Mouse (Mus musculus): ENCODE measurements around the gene Alad. TPM values are rescaled to one million over a fixed set of nuclear protein-coding genes. Genes with fewer than 3 reads are reported as not detected.

The Alad gene
- 107 and 108 TPM in 2 replicates for polyA plus RNA-seq (2014; fragmentation: Nextera tagmentation; extraction: Ambion mirVana)

DNA sequence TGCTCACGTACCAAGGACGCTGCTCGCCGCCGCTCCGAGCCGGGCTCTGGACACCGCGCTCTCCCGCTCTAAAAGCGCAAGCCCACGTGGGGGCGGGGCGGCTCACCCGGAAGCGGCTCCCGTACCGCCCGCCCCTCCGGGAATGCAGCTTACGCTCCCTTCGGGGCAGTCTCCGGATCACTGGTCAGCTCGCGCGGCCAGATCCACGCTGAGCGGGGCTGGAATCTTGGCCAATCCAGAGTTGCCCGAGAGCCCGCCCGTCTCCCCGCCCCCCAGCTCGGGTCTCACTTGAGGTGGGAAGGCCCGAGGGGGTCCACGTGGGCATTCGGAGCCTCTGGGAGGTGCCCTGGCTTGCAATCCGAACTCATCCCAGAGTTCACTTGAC lies at the start of gene Alad:
Gene Alad (minus strand): TSS at position 70 of the 385 bp plus-strand sequence.
- peak within 1 kb of the TSS; percentile 83 for H3K9ac ChIP-seq (ENCODE audit: low read depth, low read length)
- H3K27ac ChIP-seq (ENCODE audit: low read depth, low read length) = peak within 1 kb of the TSS; percentile 85
- H3K4me3 ChIP-seq (ENCODE audit: low read length) = peak within 1 kb of the TSS; percentile 80
- H3K9me3 ChIP-seq (ENCODE audit: control insufficient read depth, low read length) = no peaks in the 10 kb centered on the region
- WGBS = under 1% methylated on average over 37 of the region's 37 CpGs
- H3K4me2 ChIP-seq (replicated peaks; ENCODE audit: low read depth, low read length) = peak within 1 kb of the TSS; percentile 58
- peaks cover 15% of the 10 kb centered on the region; the same call in 1 of the 2 replicates for H3K36me3 ChIP-seq (ENCODE audit: control insufficient read depth, insufficient read depth, low read length)
- no peaks in the 10 kb centered on the region for H3K27me3 ChIP-seq (ENCODE audit: control insufficient read depth, insufficient read depth, low read length)
- H3K4me1 ChIP-seq (ENCODE audit: control insufficient read depth, insufficient read depth, low read length) = peaks cover 35% of the 10 kb centered on the region
- peak; percentile 92 for ATAC-seq (ENCODE audit: low FRiP score, low TSS enrichment)

DNA sequence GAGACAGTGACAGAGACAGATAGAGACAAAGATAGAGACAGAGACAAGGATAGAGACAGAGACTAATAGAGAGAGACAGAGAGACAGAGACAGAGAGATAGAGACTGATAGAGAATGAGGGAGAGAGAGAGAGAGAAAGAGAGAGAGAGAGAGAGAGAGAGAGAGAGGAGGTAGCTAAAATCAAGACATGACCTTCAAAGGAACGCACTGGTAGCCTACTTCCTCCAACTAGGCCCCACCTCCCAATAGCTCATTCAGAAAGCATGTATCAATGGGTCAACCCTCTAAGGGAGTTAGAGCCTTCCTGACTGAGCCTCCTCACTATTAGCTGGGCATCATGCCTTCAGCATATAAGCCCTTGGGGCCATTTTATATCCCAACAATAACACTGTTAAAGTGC lies 48.6 kb upstream of the Alad start:
- Histone ChIP-seq H3K4me2 (replicated peaks; ENCODE audit: low read depth, low read length) (no peak overlapping the region), H3K36me3 (ENCODE audit: control insufficient read depth, insufficient read depth, low read length) (no peaks in the 10 kb centered on the region), H3K4me1 (ENCODE audit: control insufficient read depth, insufficient read depth, low read length) (0 out of 2 replicates have a peak, but pooled peaks cover 3% of the 10 kb centered on the region), H3K9ac (ENCODE audit: low read depth, low read length) (no peak overlapping the region), H3K27me3 (ENCODE audit: control insufficient read depth, insufficient read depth, low read length) (no peaks in the 10 kb centered on the region), H3K9me3 (ENCODE audit: control insufficient read depth, low read length) (no peaks in the 10 kb centered on the region; the same call in 1 of the 2 replicates), H3K4me3 (ENCODE audit: low read length) (no peak overlapping the region), H3K27ac (ENCODE audit: low read depth, low read length) (no peak overlapping the region)
- no peak for ATAC-seq (ENCODE audit: low FRiP score, low TSS enrichment)
- WGBS = 62% methylated on average over 1 of the region's 1 CpGs

DNA sequence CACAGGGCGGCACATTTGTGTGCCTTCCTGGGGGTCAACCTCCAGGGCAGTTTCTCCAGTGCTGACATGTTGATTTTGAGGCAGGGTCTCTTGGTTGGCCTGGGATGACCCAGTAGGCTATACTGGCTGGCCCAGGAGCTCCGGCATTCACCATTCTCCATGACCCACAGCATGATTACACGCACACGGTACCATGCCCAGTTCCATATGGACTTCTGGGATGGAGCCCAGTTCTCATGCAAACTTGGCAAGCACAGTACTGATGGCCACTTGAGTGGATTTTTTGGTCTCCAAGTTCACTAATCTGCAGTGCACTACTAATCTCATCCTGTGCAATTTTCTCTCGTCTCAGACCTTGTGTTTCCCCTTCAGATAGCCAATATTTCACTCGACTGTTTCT lies 48.0 kb upstream of the Alad start:
- H3K27me3 ChIP-seq (ENCODE audit: control insufficient read depth, insufficient read depth, low read length) = no peaks in the 10 kb centered on the region
- H3K9me3 ChIP-seq (ENCODE audit: control insufficient read depth, low read length) = no peaks in the 10 kb centered on the region
- H3K4me1 ChIP-seq (ENCODE audit: control insufficient read depth, insufficient read depth, low read length) = 0 out of 2 replicates have a peak, but pooled peaks cover 3% of the 10 kb centered on the region
- no peak overlapping the region for H3K4me2 ChIP-seq (replicated peaks; ENCODE audit: low read depth, low read length)
- 88% methylated on average over 6 of the region's 6 CpGs for WGBS
- no peak for ATAC-seq (ENCODE audit: low FRiP score, low TSS enrichment)
- no peak overlapping the region for H3K27ac ChIP-seq (ENCODE audit: low read depth, low read length)
- H3K4me3 ChIP-seq (ENCODE audit: low read length) = no peak overlapping the region
- no peaks in the 10 kb centered on the region for H3K36me3 ChIP-seq (ENCODE audit: control insufficient read depth, insufficient read depth, low read length)
- no peak overlapping the region for H3K9ac ChIP-seq (ENCODE audit: low read depth, low read length)

DNA sequence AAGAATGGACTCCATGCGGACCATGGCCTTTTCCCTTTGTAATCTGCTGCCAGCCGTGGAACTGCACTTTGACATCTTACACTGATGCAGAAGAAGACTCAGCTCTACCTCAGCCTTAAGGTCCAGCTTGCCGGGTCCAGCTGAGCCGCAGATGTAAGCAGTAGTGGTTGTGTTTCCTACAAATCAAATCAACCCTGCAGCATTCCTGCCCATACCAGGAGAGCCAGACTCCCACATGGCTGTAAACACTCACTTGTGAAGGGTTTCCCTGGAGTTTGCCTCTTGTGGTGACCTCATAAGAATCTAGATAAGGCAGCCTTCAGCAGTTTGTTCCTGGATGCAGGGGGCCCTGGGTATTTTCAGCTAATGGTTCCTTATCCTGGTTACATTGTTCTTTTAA lies 46.8 kb upstream of the Alad start:
- H3K27ac ChIP-seq (ENCODE audit: low read depth, low read length) = no peak overlapping the region
- WGBS = 57% methylated on average over 4 of the region's 4 CpGs
- ATAC-seq (ENCODE audit: low FRiP score, low TSS enrichment) = 0 out of 2 replicates have a peak, but pooled peaks have one; percentile 17

GRCm38 (mm10) chr4:62562006-62562405 lies 42.3 kb upstream of the Alad start:
- Histone ChIP-seq H3K4me2 (replicated peaks; ENCODE audit: low read depth, low read length) (no peak overlapping the region), H3K27ac (ENCODE audit: low read depth, low read length) (no peak overlapping the region), H3K9me3 (ENCODE audit: control insufficient read depth, low read length) (no peaks in the 10 kb centered on the region), H3K36me3 (ENCODE audit: control insufficient read depth, insufficient read depth, low read length) (no peaks in the 10 kb centered on the region), H3K27me3 (ENCODE audit: control insufficient read depth, insufficient read depth, low read length) (no peaks in the 10 kb centered on the region), H3K4me1 (ENCODE audit: control insufficient read depth, insufficient read depth, low read length) (0 out of 2 replicates have a peak, but pooled peaks cover 3% of the 10 kb centered on the region), H3K4me3 (ENCODE audit: low read length) (no peak overlapping the region), H3K9ac (ENCODE audit: low read depth, low read length) (no peak overlapping the region)
- 62% methylated on average over 4 of the region's 4 CpGs for WGBS
- ATAC-seq (ENCODE audit: low FRiP score, low TSS enrichment) = no peak

More for the DNA sequence above, 46.8 kb upstream of the Alad start:
- H3K27me3 ChIP-seq (ENCODE audit: control insufficient read depth, insufficient read depth, low read length) = no peaks in the 10 kb centered on the region
- no peak overlapping the region for H3K4me3 ChIP-seq (ENCODE audit: low read length)
- no peaks in the 10 kb centered on the region for H3K9me3 ChIP-seq (ENCODE audit: control insufficient read depth, low read length)
- H3K4me1 ChIP-seq (ENCODE audit: control insufficient read depth, insufficient read depth, low read length) = 0 out of 2 replicates have a peak, but pooled peaks cover 3% of the 10 kb centered on the region
- H3K36me3 ChIP-seq (ENCODE audit: control insufficient read depth, insufficient read depth, low read length) = no peaks in the 10 kb centered on the region
- no peak overlapping the region for H3K4me2 ChIP-seq (replicated peaks; ENCODE audit: low read depth, low read length)
- H3K9ac ChIP-seq (ENCODE audit: low read depth, low read length) = no peak overlapping the region

DNA sequence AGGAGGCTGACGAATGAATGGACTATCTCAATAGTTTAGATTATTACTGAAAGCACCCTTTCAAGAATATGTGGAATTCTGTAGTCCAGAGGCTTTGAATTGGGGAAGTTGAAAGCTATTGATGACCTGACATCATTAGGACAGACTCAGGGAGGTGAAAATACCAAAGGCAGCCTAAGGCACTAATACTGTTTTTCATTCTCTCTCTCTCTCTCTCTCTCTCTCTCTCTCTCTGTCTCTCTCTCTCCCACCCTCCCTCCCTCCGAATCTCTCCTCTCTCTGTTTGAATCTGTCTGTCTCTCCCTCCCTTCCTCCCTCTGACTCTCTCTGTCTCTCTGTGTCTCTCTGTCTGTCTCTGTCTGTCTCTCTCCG lies 41.9 kb upstream of the Alad start:
- 0 out of 2 replicates have a peak, but pooled peaks cover 3% of the 10 kb centered on the region for H3K4me1 ChIP-seq (ENCODE audit: control insufficient read depth, insufficient read depth, low read length)
- H3K4me2 ChIP-seq (replicated peaks; ENCODE audit: low read depth, low read length) = no peak overlapping the region
- ATAC-seq (ENCODE audit: low FRiP score, low TSS enrichment) = no peak
- H3K27ac ChIP-seq (ENCODE audit: low read depth, low read length) = no peak overlapping the region
- H3K9me3 ChIP-seq (ENCODE audit: control insufficient read depth, low read length) = no peaks in the 10 kb centered on the region
- no peak overlapping the region for H3K4me3 ChIP-seq (ENCODE audit: low read length)
- H3K9ac ChIP-seq (ENCODE audit: low read depth, low read length) = no peak overlapping the region
- 66% methylated on average over 3 of the region's 3 CpGs for WGBS
- H3K27me3 ChIP-seq (ENCODE audit: control insufficient read depth, insufficient read depth, low read length) = no peaks in the 10 kb centered on the region
- H3K36me3 ChIP-seq (ENCODE audit: control insufficient read depth, insufficient read depth, low read length) = no peaks in the 10 kb centered on the region

DNA sequence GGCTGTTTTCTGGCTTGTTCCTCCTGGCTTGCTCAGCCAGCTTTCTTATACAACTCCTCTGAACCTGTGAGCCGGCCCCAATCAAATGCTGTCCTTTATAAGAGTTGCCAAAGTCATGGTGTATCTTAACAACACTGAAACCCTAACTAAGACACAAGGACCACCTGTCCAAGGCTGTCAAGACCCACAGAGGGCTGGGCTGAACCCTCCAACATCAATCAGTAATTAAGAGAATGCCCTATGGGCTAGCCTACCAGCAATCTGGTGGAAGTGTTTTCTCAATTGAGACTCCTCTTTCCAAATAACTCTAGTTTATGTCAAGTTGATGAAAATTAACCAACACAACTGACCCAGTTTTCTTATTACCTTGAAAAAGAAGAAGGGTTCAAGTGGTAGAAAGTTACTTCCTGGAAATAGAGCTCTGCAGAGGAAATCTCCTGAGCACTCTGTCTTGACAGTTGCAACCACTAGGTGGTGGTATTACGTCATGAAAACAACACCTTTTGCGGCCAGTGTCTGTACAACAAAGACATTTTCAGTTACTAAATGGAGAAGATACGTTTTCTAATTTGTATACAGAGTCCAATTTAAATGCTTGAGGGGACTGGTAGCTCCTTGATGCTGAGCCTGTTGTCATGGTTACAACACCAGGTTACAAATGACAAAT lies 41.4 kb upstream of the Alad start:
- ATAC-seq (ENCODE audit: low FRiP score, low TSS enrichment) = 0 out of 2 replicates have a peak, but pooled peaks have one; percentile 26
- H3K4me3 ChIP-seq (ENCODE audit: low read length) = no peak overlapping the region
- H3K27ac ChIP-seq (ENCODE audit: low read depth, low read length) = no peak overlapping the region
- no peaks in the 10 kb centered on the region for H3K4me1 ChIP-seq (ENCODE audit: control insufficient read depth, insufficient read depth, low read length)
- H3K4me2 ChIP-seq (replicated peaks; ENCODE audit: low read depth, low read length) = no peak overlapping the region
- 24% methylated on average over 4 of the region's 4 CpGs for WGBS
- no peak overlapping the region for H3K9ac ChIP-seq (ENCODE audit: low read depth, low read length)
- H3K36me3 ChIP-seq (ENCODE audit: control insufficient read depth, insufficient read depth, low read length) = no peaks in the 10 kb centered on the region
- H3K27me3 ChIP-seq (ENCODE audit: control insufficient read depth, insufficient read depth, low read length) = no peaks in the 10 kb centered on the region
- H3K9me3 ChIP-seq (ENCODE audit: control insufficient read depth, low read length) = no peaks in the 10 kb centered on the region

DNA sequence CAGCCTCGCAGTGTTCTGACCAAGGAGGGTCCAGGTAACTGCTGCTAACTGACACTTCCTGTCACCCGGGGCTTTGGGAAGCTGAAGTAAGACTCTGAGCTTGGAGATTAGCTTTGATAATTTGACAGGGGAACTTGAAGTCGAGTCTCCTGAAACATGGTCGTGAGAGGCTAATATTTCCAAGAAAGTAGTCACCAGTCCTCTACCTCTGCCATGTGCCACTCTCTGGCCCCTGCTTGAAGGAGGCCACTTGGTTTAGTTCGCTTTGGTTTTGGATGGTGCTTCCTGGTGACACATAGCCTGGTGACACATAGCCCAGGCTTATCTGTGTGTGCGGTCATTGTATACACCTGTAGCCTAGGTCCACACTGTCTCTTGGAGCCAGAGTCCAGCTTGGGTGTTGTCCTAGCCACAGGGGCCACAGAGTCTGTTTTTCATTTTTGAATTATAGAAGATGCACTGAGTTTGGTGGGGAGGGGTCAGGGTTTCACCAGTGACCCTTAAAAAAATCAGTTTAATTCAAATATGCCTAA lies 40.1 kb upstream of the Alad start, which contains the start of gene Rgs3:
Gene Rgs3 (plus strand): TSS at position 51 of the 533 bp plus-strand sequence.
- Histone ChIP-seq H3K4me2 (replicated peaks; ENCODE audit: low read depth, low read length) (no peak within 1 kb of the TSS), H3K36me3 (ENCODE audit: control insufficient read depth, insufficient read depth, low read length) (no peaks in the 10 kb centered on the region), H3K4me3 (ENCODE audit: low read length) (no peak within 1 kb of the TSS), H3K9me3 (ENCODE audit: control insufficient read depth, low read length) (no peaks in the 10 kb centered on the region), H3K4me1 (ENCODE audit: control insufficient read depth, insufficient read depth, low read length) (no peaks in the 10 kb centered on the region), H3K9ac (ENCODE audit: low read depth, low read length) (no peak within 1 kb of the TSS), H3K27me3 (ENCODE audit: control insufficient read depth, insufficient read depth, low read length) (no peaks in the 10 kb centered on the region), H3K27ac (ENCODE audit: low read depth, low read length) (no peak within 1 kb of the TSS)
- no peak for ATAC-seq (ENCODE audit: low FRiP score, low TSS enrichment)
- WGBS = 51% methylated on average over 6 of the region's 6 CpGs

- no peak for ATAC-seq (ENCODE audit: low FRiP score, low TSS enrichment)
- Histone ChIP-seq H3K4me2 (replicated peaks; ENCODE audit: low read depth, low read length) (no peak overlapping the region), H3K36me3 (ENCODE audit: control insufficient read depth, insufficient read depth, low read length) (no peaks in the 10 kb centered on the region), H3K27ac (ENCODE audit: low read depth, low read length) (no peak overlapping the region), H3K4me3 (ENCODE audit: low read length) (no peak overlapping the region), H3K4me1 (ENCODE audit: control insufficient read depth, insufficient read depth, low read length) (no peaks in the 10 kb centered on the region), H3K9ac (ENCODE audit: low read depth, low read length) (no peak overlapping the region), H3K9me3 (ENCODE audit: control insufficient read depth, low read length) (no peaks in the 10 kb centered on the region), H3K27me3 (ENCODE audit: control insufficient read depth, insufficient read depth, low read length) (no peaks in the 10 kb centered on the region)
- WGBS = 50% methylated on average over 3 of the region's 3 CpGs
Measured at GRCm38 (mm10) chr4:62557436-62557835, 37.7 kb upstream of the Alad start.
